Mouse (Mus musculus): ENCODE data around the gene Atp8b2.

Gene Atp8b2

GRCm38 (mm10) chr3:89963221-89963763 lies at the start of gene Atp8b2:
Gene Atp8b2 (minus strand): TSS chr3:89963508.
- DNase-seq, result peak; percentile 66 to 75

GRCm38 (mm10) chr3:90010291-90010690 lies 47.0 kb upstream of the Atp8b2 start:
- DNase-seq, result no peak

GRCm38 (mm10) chr3:90004091-90004796 lies 40.9 kb upstream of the Atp8b2 start:
- DNase-seq, result no peak

GRCm38 (mm10) chr3:89999830-90000229 lies 36.5 kb upstream of the Atp8b2 start:
- DNase-seq, result no peak

- DNase-seq, result no peak
Measured at GRCm38 (mm10) chr3:89999090-89999489, 35.8 kb upstream of the Atp8b2 start.

- DNase-seq, result peak; percentile 97 to 98
Measured at GRCm38 (mm10) chr3:89998612-89999054, 35.3 kb upstream of the Atp8b2 start, which contains the start of gene Hax1. Gene Hax1 (minus strand): TSS chr3:89998780.

GRCm38 (mm10) chr3:89997791-89998495 lies 34.6 kb upstream of the Atp8b2 start:
- DNase-seq, result peak; percentile 56 to 70

GRCm38 (mm10) chr3:89994807-89995515 lies 31.7 kb upstream of the Atp8b2 start:
- DNase-seq, result no peak

- no peak for DNase-seq
Measured at GRCm38 (mm10) chr3:89987822-89988221, 24.5 kb upstream of the Atp8b2 start.

- DNase-seq, result no peak
Measured at GRCm38 (mm10) chr3:89987211-89987610, 23.9 kb upstream of the Atp8b2 start.

- DNase-seq, result no peak
Measured at GRCm38 (mm10) chr3:89982426-89982825, 19.1 kb upstream of the Atp8b2 start.

GRCm38 (mm10) chr3:89976859-89977258 lies 13.6 kb upstream of the Atp8b2 start:
- no peak for DNase-seq

- no peak for DNase-seq
Measured at GRCm38 (mm10) chr3:89968509-89968908, 5.2 kb upstream of the Atp8b2 start.

- peak in 1 of 2 experiments; percentile 21 for DNase-seq
Measured at GRCm38 (mm10) chr3:89966946-89967345, 3.6 kb upstream of the Atp8b2 start.

GRCm38 (mm10) chr3:89965972-89966371 lies 2.7 kb upstream of the Atp8b2 start:
- DNase-seq, result no peak

GRCm38 (mm10) chr3:89965557-89965956 lies 2.2 kb upstream of the Atp8b2 start:
- no peak for DNase-seq

GRCm38 (mm10) chr3:89963926-89964739 lies 825 bp upstream of the Atp8b2 start:
- DNase-seq, result peak; percentile 69 to 74

GRCm38 (mm10) chr3:89962751-89963220 lies 522 bp downstream of the Atp8b2 start:
- peak in 1 of 2 experiments; percentile 50 for DNase-seq

- DNase-seq, result no peak
Measured at GRCm38 (mm10) chr3:89962059-89962750, 1.1 kb downstream of the Atp8b2 start.

- DNase-seq, result no peak
Measured at GRCm38 (mm10) chr3:89961436-89961835, 1.9 kb downstream of the Atp8b2 start.

- peak; percentile 94 to 97 for DNase-seq
Measured at GRCm38 (mm10) chr3:89960469-89960868, 2.8 kb downstream of the Atp8b2 start.

All from kidney, postnatal 25 days (tissue).